Comparison of ENCODE assay signal across 21 mouse cellular contexts in the genomic region with DNA sequence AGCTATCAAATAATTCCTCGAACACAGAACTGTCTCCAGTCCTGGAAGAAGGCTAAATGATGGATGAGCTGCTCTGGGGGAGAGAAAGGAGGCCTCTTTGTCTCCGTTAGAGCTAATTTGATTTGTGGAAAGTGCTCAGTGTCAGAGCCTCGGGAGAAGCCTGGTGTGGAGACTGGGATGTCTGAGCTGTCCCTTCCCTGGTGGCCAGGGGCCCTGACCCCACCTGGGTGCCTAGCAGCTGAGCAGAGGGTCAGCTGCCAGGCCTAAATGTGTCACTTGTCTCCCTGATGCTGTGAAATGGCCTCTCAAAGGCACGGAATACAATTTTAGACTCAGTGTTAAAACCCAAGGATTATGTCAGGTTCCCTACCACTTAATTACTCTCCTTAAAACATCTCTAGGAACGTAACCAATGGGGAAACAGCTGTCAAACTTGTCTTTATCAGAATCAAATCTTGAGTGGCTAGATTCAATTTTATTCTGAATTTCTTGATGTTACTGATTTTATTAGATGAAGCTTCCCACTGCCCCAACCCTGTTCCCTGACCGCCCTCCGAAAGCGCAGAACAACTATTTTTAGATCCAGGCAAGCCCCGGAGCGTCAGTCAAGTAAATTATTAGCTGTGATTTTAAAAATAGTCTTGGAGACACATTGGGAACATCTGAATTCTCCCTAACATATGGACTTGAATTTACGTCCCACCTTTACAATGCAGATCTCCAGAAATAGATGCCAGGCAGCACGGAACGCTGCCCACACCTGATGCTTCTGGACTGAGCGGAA. TPM values are rescaled to one million over a fixed set of nuclear protein-coding genes. Genes with fewer than 3 reads are reported as not detected.
A peak's percentile ranks its signal among the peaks of the same experiment; 100 is the strongest.
DNase-seq lines count a peak whose midpoint lies in the region; ATAC-seq and TF ChIP-seq lines count a peak whose summit lies in the region.
"Had no signal": no experiment of that assay in that cellular context is flagged by ENCODE, and none has a peak within 500 bp of the region (broad histone marks: within the 10 kb centered on the region; RNA-seq: fewer than 3 reads in every experiment).

No protein-coding gene starts in this region.

- peak; percentile 38 for DNase-seq in gastrocnemius, adult 18-20 months (ENCODE audit: low spot score)
- DNase-seq in gastrocnemius, adult 8-10 months (ENCODE audit: low spot score in 2 of 2): no peak
- DNase-seq in hindbrain, embryonic 11.5 days (ENCODE audit: low spot score): peak; percentile 33
- no peak for DNase-seq in hindbrain, postnatal 0 days (ENCODE audit: low spot score)
- no peak for DNase-seq in embryonic facial prominence, embryonic 10.5 days (ENCODE audit: low spot score)
- no peak for DNase-seq in natural killer cell, adult 2 months (ENCODE audit: low spot score in 2 of 2)
- DNase-seq: adrenal gland, adult 2 months; cerebellum, adult 2 months; gastrocnemius, postnatal 25 days; kidney, adult 8-10 months; kidney, postnatal 4 days; lung, postnatal 14 days; thymus, postnatal 14 days had no signal

- no peaks in the 10 kb centered on the region for H3K36me3 ChIP-seq in hindbrain, embryonic 11.5 days (ENCODE audit: control insufficient read depth, insufficient read depth, low read length)
- no peaks in the 10 kb centered on the region for H3K36me3 ChIP-seq in hindbrain, postnatal 0 days (ENCODE audit: insufficient read depth, low read length)
- H3K36me3 ChIP-seq in embryonic facial prominence, embryonic 10.5 days (replicated peaks): no peaks in the 10 kb centered on the region
- no peaks in the 10 kb centered on the region for H3K36me3 ChIP-seq in hindbrain, embryonic 12.5 days
- H3K36me3 ChIP-seq: embryonic facial prominence, embryonic 15.5 days; limb, embryonic 13.5 days; liver, embryonic 15.5 days; neural tube, embryonic 13.5 days had no signal

- TF ChIP-seq CTCF in hindbrain, postnatal 0 days (IDR thresholded peaks at IDR 0.05; ENCODE audit: low read depth): no peak

- no peaks in the 10 kb centered on the region for H3K4me1 ChIP-seq in hindbrain, embryonic 11.5 days (replicated peaks; ENCODE audit: control insufficient read depth, insufficient read depth, low read length)
- H3K4me1 ChIP-seq in hindbrain, postnatal 0 days (ENCODE audit: insufficient read depth, low read length): no peaks in the 10 kb centered on the region
- H3K4me1 ChIP-seq in embryonic facial prominence, embryonic 10.5 days: no peaks in the 10 kb centered on the region; the same call in 1 of the 2 replicates
- no peaks in the 10 kb centered on the region for H3K4me1 ChIP-seq in hindbrain, embryonic 12.5 days
- H3K4me1 ChIP-seq: embryonic facial prominence, embryonic 15.5 days; limb, embryonic 13.5 days; liver, embryonic 15.5 days; megakaryocyte, embryonic 14.5 days; neural tube, embryonic 13.5 days had no signal

- H3K4me2 ChIP-seq in hindbrain, embryonic 11.5 days (replicated peaks; ENCODE audit: low read depth, low read length): no peak overlapping the region
- no peak overlapping the region for H3K4me2 ChIP-seq in hindbrain, postnatal 0 days (ENCODE audit: low read depth, low read length)
- H3K4me2 ChIP-seq in hindbrain, embryonic 12.5 days (replicated peaks): no peak overlapping the region
- H3K4me2 ChIP-seq: embryonic facial prominence, embryonic 15.5 days; limb, embryonic 13.5 days; liver, embryonic 15.5 days; neural tube, embryonic 13.5 days had no signal

- ATAC-seq in hindbrain, embryonic 11.5 days (ENCODE audit: low FRiP score): peak; percentile 81
- ATAC-seq in hindbrain, postnatal 0 days: no peak
- peak; percentile 58; the same call in 1 of the 2 replicates for ATAC-seq in hindbrain, embryonic 12.5 days (ENCODE audit: low FRiP score)
- ATAC-seq: midbrain, embryonic 16.5 days had no signal

- no peak overlapping the region for H3K4me3 ChIP-seq in hindbrain, embryonic 11.5 days (ENCODE audit: low read depth, low read length)
- H3K4me3 ChIP-seq in hindbrain, postnatal 0 days (ENCODE audit: low read length): no peak overlapping the region
- H3K4me3 ChIP-seq in embryonic facial prominence, embryonic 10.5 days: no peak overlapping the region
- H3K4me3 ChIP-seq in hindbrain, embryonic 12.5 days: no peak overlapping the region
- H3K4me3 ChIP-seq: embryonic facial prominence, embryonic 15.5 days; limb, embryonic 13.5 days; liver, embryonic 15.5 days; megakaryocyte, embryonic 14.5 days; neural tube, embryonic 13.5 days had no signal

- 60% methylated on average over 14 of the region's 14 CpGs for WGBS in hindbrain, embryonic 11.5 days
- WGBS in hindbrain, postnatal 0 days: 64% methylated on average over 14 of the region's 14 CpGs
- 72% methylated on average over 14 of the region's 14 CpGs for WGBS in embryonic facial prominence, embryonic 10.5 days
- 61% methylated on average over 14 of the region's 14 CpGs for WGBS in hindbrain, embryonic 12.5 days

- no peaks in the 10 kb centered on the region for H3K27me3 ChIP-seq in hindbrain, embryonic 11.5 days (ENCODE audit: control insufficient read depth, insufficient read depth, low read length)
- no peaks in the 10 kb centered on the region for H3K27me3 ChIP-seq in hindbrain, postnatal 0 days (ENCODE audit: insufficient read depth, low read length)
- H3K27me3 ChIP-seq in embryonic facial prominence, embryonic 10.5 days (replicated peaks; ENCODE audit: low read depth, poor library complexity, severe bottlenecking): no peaks in the 10 kb centered on the region
- no peaks in the 10 kb centered on the region for H3K27me3 ChIP-seq in hindbrain, embryonic 12.5 days
- H3K27me3 ChIP-seq: CH12.LX; embryonic facial prominence, embryonic 15.5 days; limb, embryonic 13.5 days; liver, embryonic 15.5 days; megakaryocyte, embryonic 14.5 days; neural tube, embryonic 13.5 days had no signal

- no peak overlapping the region for H3K27ac ChIP-seq in hindbrain, embryonic 11.5 days (ENCODE audit: low read depth, low read length)
- no peak overlapping the region for H3K27ac ChIP-seq in hindbrain, postnatal 0 days
- H3K27ac ChIP-seq in embryonic facial prominence, embryonic 10.5 days (replicated peaks): 0 out of 2 replicates have a peak overlapping the region, but pooled peaks have one; percentile 4
- no peak overlapping the region for H3K27ac ChIP-seq in hindbrain, embryonic 12.5 days
- H3K27ac ChIP-seq: embryonic facial prominence, embryonic 15.5 days; limb, embryonic 13.5 days; liver, embryonic 15.5 days; neural tube, embryonic 13.5 days had no signal

- no peaks in the 10 kb centered on the region for H3K9me3 ChIP-seq in hindbrain, embryonic 11.5 days (ENCODE audit: control insufficient read depth, low read length)
- no peaks in the 10 kb centered on the region for H3K9me3 ChIP-seq in hindbrain, postnatal 0 days (ENCODE audit: low read length)
- no peaks in the 10 kb centered on the region for H3K9me3 ChIP-seq in embryonic facial prominence, embryonic 10.5 days
- H3K9me3 ChIP-seq in hindbrain, embryonic 12.5 days (replicated peaks): no peaks in the 10 kb centered on the region
- H3K9me3 ChIP-seq: embryonic facial prominence, embryonic 15.5 days; limb, embryonic 13.5 days; liver, embryonic 15.5 days; megakaryocyte, embryonic 14.5 days; neural tube, embryonic 13.5 days had no signal

- H3K9ac ChIP-seq in hindbrain, embryonic 11.5 days (ENCODE audit: low read depth, low read length): no peak overlapping the region
- no peak overlapping the region for H3K9ac ChIP-seq in hindbrain, postnatal 0 days (replicated peaks; ENCODE audit: low read length)
- H3K9ac ChIP-seq in hindbrain, embryonic 12.5 days: no peak overlapping the region
- H3K9ac ChIP-seq: embryonic facial prominence, embryonic 15.5 days; limb, embryonic 13.5 days; liver, embryonic 15.5 days; neural tube, embryonic 13.5 days had no signal

RNA-seq across cellular contexts. Expression of a gene that starts 36.1 kb away (rescaled TPM):
- 10 to 100 TPM; 23.4 to 34.7 TPM for total RNA-seq in gastrocnemius, adult 18-20 months (2021)
- 10 to 100 TPM; 15.9 to 31.8 (median 21.1) TPM for total RNA-seq in gastrocnemius, adult 8-10 months (2022)
- polyA plus RNA-seq in hindbrain, embryonic 11.5 days (2014; fragmentation: Nextera tagmentation; extraction: Ambion mirVana): 74.1 and 77.9 TPM in 2 replicates
- 41.6 and 53.1 TPM in 2 replicates for total RNA-seq in hindbrain, postnatal 0 days (2014; rRNA removed)
- 99.6 and 104 TPM in 2 replicates for polyA plus RNA-seq in hindbrain, postnatal 0 days (2015; fragmentation: Nextera tagmentation; extraction: Ambion mirVana)
- 39.5 and 43.2 TPM in 2 replicates for polyA plus RNA-seq in embryonic facial prominence, embryonic 10.5 days (2016; fragmentation: Nextera tagmentation; extraction: Ambion mirVana)
- 92.0 and 94.7 TPM in 2 replicates for polyA plus RNA-seq in hindbrain, embryonic 12.5 days (2016; fragmentation: Nextera tagmentation; extraction: Ambion mirVana)

Comparison
In these comparisons a context has a peak if more than half of its experiments do, and no peak if none do; other contexts are left out.
1. DNase-seq: peak in gastrocnemius, adult 18-20 months (single experiment) and hindbrain, embryonic 11.5 days (single experiment); none in gastrocnemius, adult 8-10 months (0 of 2), hindbrain, postnatal 0 days (single experiment), embryonic facial prominence, embryonic 10.5 days (single experiment) and natural killer cell, adult 2 months (0 of 2).